Mouse (Mus musculus) midbrain, embryonic 10.5 days (tissue): Measurements from ENCODE around the gene Rrn3. TPM values are rescaled to one million over a fixed set of nuclear protein-coding genes. Genes with fewer than 3 reads are reported as not detected.

Experiments used
- DNase-seq: peaks from one replicate; pipeline ENCODE4 v3.0.0-alpha.2; 2017; ENCODE audit warnings: low spot score
- H3K27ac ChIP-seq: fragments of 300-500 bp; sonication (generic); replicated peaks from 2 replicates; pipeline ENCODE4 v1.5.1; 2016; ENCODE audit warnings: mild to moderate bottlenecking
- H3K27me3 ChIP-seq: fragments of 300-500 bp; sonication (generic); 2 replicates; pipeline ENCODE4 v1.6.1; 2016; ENCODE audit warnings: low read depth, mild to moderate bottlenecking; ENCODE audit not compliant: poor library complexity, severe bottlenecking
- H3K36me3 ChIP-seq: fragments of 300-500 bp; sonication (generic); 2 replicates; pipeline ENCODE4 v1.6.1; 2016; ENCODE audit warnings: mild to moderate bottlenecking, moderate library complexity
- H3K4me1 ChIP-seq: fragments of 300-500 bp; sonication (generic); 2 replicates; pipeline ENCODE4 v1.6.1; 2016
- H3K4me3 ChIP-seq: fragments of 300-500 bp; sonication (generic); 2 replicates; pipeline ENCODE4 v1.5.1; 2016; ENCODE audit warnings: mild to moderate bottlenecking, moderate library complexity
- H3K9me3 ChIP-seq: fragments of 300-500 bp; sonication (generic); replicated peaks from 2 replicates; pipeline ENCODE4 v1.6.1; 2016; ENCODE audit warnings: mild to moderate bottlenecking
- WGBS: fragments of 180-500 bp; shearing (Covaris S2); methylation state at CpG from one replicate; pipeline ENCODE4 v1.1.7; 2016; 5-methylcytosine and 5-hydroxymethylcytosine counted together
- polyA plus RNA-seq: library from polyadenylated mRNA; unstranded; fragments of >200 nt; fragmentation: Nextera tagmentation; extraction: Ambion mirVana; gene quantifications from 2 replicates; pipeline ENCODE4 v1.2.1, GENCODE M21; 2016

Gene Rrn3
- polyA plus RNA-seq, 1 experiment from 2014 or later = 101 TPM

DNA sequence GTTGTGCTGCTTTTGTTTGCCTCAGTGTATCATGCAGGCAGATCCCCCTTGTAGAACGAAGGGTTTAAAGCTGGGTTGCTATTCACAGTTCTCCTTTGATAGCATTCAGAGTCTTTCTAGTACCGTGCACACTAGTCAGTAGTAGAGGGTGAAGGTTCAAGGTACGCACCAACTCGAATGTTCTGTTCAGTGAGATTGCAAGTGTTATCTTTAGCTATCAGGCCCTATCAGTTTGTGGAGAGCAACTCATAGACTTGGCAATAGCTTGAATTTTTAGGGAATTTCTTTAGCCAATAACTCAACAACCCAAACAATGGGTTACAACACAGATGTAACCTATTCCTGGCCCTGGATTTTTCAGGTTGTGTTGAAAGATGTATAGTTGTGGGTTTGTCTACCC is 20.7 kb downstream of the Rrn3 start:
- WGBS = 95% methylated on average over 4 of the region's 4 CpGs
- H3K4me1 ChIP-seq = no peaks in the 10 kb centered on the region
- no peak for DNase-seq
- no peak overlapping the region for H3K4me3 ChIP-seq
- H3K27me3 ChIP-seq = no peaks in the 10 kb centered on the region
- H3K36me3 ChIP-seq = peaks cover 98% of the 10 kb centered on the region
- no peaks in the 10 kb centered on the region for H3K9me3 ChIP-seq
- no peak overlapping the region for H3K27ac ChIP-seq

DNA sequence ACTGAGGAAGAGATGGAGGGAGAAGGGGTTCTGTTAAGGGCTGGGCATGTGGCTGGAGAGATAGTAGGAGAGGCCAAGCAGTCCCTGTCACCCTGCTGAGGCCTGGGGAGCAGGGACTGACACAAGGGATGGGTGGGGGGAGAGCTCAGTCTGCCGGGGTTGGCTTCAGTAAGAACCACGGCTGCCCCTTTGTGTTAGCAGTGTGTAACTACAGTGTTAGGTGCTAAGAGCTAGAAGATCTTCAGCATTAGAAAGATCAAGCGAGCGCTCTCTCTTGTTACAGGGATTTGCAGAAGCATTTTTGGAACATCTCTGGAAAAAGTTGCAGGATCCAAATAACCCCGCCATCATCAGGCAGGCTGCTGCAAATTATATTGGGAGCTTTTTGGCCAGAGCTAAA is 24.2 kb downstream of the Rrn3 start:
- no peak overlapping the region for H3K27ac ChIP-seq
- H3K4me1 ChIP-seq = no peaks in the 10 kb centered on the region
- DNase-seq = no peak
- no peak overlapping the region for H3K4me3 ChIP-seq
- H3K27me3 ChIP-seq = no peaks in the 10 kb centered on the region
- WGBS = 90% methylated on average over 5 of the region's 5 CpGs
- peaks cover 95% of the 10 kb centered on the region for H3K36me3 ChIP-seq
- no peaks in the 10 kb centered on the region for H3K9me3 ChIP-seq

DNA sequence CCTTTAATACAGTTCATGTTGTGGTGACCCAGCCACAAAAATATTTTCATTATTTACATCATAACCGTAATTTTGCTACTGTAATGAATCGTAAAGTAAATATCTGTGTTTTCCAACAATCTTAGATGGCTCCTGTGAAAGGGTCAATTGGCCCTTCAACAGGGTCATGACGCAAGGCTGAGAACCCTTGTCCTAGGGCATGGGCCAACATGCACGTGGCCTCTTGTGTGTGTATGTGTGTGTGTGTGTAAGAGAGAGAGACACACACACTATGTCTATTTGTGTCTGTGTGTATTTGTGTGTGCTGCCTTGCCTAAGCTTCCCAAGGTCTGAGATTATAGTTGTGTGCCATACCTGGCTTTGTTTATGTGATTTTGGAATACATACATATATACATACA is 27.1 kb downstream of the Rrn3 start:
- Histone ChIP-seq H3K36me3 (peaks cover 97% of the 10 kb centered on the region), H3K27ac (no peak overlapping the region), H3K4me1 (no peaks in the 10 kb centered on the region), H3K9me3 (no peaks in the 10 kb centered on the region), H3K27me3 (no peaks in the 10 kb centered on the region), H3K4me3 (no peak overlapping the region)
- WGBS = 96% methylated on average over 4 of the region's 4 CpGs
- DNase-seq = no peak

DNA sequence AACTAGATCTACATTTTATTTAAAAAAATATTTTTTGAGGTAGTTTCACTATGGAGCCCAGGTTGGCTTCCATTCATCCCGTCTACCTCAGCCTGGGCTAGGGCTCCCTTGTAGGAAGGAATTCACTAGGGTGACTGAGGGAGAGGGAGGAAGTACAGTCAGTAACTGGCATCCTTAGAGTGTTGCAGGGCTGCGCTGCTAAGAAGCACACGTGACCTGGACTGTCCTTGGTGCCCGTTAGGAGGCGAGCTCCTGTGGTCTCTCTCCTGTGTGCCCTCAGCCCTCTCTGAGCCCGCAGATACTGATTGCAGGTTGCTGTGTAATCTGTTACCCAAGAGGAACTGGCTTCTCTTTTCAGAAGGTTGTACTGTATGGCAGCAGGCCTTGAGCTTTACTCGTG is 27.9 kb downstream of the Rrn3 start:
- Histone ChIP-seq H3K4me1 (no peaks in the 10 kb centered on the region), H3K9me3 (no peaks in the 10 kb centered on the region), H3K36me3 (peaks cover 97% of the 10 kb centered on the region), H3K27ac (no peak overlapping the region), H3K4me3 (no peak overlapping the region), H3K27me3 (no peaks in the 10 kb centered on the region)
- DNase-seq = no peak
- 95% methylated on average over 7 of the region's 7 CpGs for WGBS

DNA sequence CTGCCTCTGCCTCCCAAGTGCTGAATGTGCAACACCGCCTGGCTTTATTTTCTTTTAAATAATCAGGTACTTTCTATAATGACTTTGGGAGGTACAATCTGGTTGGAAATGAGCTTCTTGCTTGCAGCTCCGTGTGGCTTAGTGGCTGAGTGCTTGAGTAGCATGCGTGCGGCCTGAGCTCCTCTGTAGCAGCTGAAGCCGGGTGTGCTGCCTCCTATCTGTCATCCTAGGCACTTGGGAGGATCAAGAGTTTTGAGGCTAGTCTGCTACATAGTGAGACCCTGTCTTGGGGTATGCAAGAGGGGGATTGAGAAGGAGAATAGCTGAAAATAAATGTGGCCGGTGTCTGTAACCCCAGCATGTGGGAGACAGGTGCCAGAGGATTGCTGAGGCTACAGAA is 31.6 kb downstream of the Rrn3 start:
- Histone ChIP-seq H3K4me3 (no peak overlapping the region), H3K4me1 (no peaks in the 10 kb centered on the region), H3K36me3 (peaks cover 88% of the 10 kb centered on the region), H3K27ac (no peak overlapping the region), H3K27me3 (no peaks in the 10 kb centered on the region), H3K9me3 (no peaks in the 10 kb centered on the region)
- 89% methylated on average over 6 of the region's 6 CpGs for WGBS
- DNase-seq = no peak

DNA sequence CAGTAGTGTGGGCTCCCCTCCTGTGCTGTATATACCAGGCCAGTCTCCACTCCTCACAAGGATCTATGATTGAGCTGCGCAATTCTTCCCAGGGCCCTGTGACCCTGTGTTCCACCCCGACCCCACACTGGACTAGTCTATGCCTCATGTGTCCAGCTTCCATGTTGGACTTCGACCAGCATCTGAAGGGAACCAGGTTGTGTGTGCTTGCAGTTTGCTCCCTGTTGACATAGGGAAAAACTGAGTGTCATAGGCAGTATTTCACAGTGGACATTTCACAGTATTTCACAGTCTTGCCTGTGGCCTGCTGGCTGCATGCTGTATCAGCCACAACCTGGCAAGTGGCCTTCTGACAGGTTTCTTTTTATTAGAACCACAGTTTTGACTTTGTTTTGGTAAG is 32.7 kb downstream of the Rrn3 start:
- DNase-seq = no peak
- WGBS = 95% methylated on average over 3 of the region's 3 CpGs
- H3K27me3 ChIP-seq = no peaks in the 10 kb centered on the region
- no peaks in the 10 kb centered on the region for H3K9me3 ChIP-seq
- no peak overlapping the region for H3K4me3 ChIP-seq
- peaks cover 81% of the 10 kb centered on the region for H3K36me3 ChIP-seq
- no peak overlapping the region for H3K27ac ChIP-seq
- H3K4me1 ChIP-seq = peaks cover 6% of the 10 kb centered on the region

DNA sequence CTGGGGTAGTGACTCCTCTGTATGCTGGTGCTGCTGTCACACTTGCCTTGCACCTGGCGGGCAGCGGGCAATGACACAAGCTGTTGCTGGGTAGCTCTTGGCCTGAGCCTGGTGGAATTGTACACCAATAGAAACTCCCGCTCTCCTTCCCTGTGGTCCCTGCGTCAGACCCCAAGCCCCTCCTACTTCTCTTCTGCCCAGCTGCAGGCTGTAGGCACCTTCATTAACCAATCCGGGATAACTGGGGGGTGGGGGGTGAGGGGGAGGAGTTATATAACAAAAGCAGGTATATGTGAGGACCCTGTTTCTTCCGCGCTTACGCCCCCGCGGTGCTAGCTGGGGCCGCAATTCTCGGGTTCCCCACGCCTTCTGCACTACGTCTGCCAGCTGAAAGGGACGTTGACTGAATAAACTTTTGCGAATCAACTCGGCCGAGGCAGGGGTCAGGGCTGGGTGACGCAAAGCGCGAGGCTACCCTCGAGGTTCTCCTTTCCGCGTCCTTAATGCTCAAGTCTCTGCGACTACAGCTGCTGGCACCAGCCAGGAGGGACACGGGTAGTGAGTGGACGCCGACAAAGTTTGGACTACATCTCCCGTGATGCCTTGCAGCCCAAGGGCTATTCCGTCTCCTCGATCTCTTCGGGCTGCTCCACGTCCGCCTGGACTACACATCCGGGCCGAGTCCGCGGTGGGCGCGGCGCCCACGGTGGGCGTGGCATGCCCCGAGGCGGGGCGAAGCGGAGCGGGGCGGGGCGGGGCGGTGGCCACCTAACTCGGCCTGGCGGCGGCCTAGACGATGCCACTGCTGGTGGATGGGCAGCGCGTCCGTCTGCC is 38.3 kb downstream of the Rrn3 start, which contains the start of gene Ntan1:
Gene Ntan1, plus strand, starts transcription at position 286 of the 834 bp plus-strand sequence.
- no peaks in the 10 kb centered on the region for H3K9me3 ChIP-seq
- under 1% methylated on average over 56 of the region's 58 CpGs for WGBS
- no peaks in the 10 kb centered on the region for H3K27me3 ChIP-seq
- H3K4me1 ChIP-seq = peaks cover 21% of the 10 kb centered on the region
- H3K36me3 ChIP-seq = peaks cover 30% of the 10 kb centered on the region
- H3K4me3 ChIP-seq = peak within 1 kb of the TSS; percentile 76
- H3K27ac ChIP-seq = peak within 1 kb of the TSS; percentile 93
- peak; percentile 94 for DNase-seq

DNA sequence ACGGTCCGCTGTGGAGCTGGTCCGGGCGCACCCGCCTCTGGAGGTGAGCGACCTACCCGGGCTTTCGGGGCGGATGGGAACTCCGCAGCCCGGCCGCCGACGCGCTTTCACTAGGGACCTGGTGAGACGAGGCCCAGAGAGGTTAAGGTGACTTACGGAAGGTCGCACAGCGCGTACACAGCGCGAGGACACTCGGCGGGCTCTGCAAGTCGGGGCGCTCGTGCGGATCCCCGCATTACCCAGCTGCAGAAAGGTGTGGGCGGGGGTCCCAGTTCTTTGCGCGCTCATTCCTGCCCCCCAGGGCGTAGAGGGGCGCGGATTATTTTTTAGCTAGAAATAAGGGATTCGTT is 38.9 kb downstream of the Rrn3 start:
- DNase-seq = no peak
- peak overlapping the region; percentile 93 for H3K27ac ChIP-seq
- H3K4me1 ChIP-seq = peaks cover 21% of the 10 kb centered on the region
- WGBS = under 1% methylated on average over 36 of the region's 36 CpGs
- H3K4me3 ChIP-seq = peak overlapping the region; percentile 76
- H3K27me3 ChIP-seq = no peaks in the 10 kb centered on the region
- H3K9me3 ChIP-seq = no peaks in the 10 kb centered on the region
- H3K36me3 ChIP-seq = peaks cover 26% of the 10 kb centered on the region

DNA sequence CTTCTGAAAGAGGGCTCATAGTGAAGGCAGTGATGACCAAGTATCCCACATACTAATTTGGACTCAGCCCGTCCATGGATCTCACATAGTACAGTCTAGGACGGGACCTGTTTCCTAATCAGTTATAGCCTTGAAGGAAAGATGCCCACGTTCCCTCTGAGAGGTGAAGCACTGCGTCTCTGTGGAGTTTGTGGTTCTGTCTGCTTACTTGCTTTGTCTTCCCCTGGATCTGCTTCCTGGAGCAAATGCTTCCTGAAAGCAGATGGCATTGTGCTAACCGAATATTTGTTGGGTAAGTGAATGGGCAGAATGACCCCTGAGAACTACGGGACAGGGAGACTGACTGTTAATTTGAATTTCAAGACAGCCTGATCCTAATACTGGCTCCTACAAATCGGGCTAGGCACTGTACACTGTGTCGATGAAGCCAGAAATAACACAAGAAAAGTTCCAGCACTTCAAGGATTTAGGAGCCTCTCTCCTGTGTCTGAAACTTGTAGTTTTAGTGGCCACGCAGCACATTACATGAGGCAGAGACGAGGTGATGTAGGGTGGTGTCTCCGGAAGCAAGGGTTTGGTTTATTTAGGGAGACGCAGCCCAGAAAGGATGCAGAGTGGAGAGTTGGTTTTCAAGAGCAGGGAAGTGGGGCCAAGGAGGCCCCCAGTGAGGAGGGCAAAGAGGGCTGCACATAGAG is 39.4 kb downstream of the Rrn3 start:
- Histone ChIP-seq H3K36me3 (peaks cover 25% of the 10 kb centered on the region), H3K27me3 (no peaks in the 10 kb centered on the region), H3K4me1 (peaks cover 21% of the 10 kb centered on the region), H3K9me3 (no peaks in the 10 kb centered on the region), H3K27ac (peak overlapping the region; percentile 93), H3K4me3 (peak overlapping the region; percentile 76)
- WGBS = 58% methylated on average over 12 of the region's 12 CpGs
- no peak for DNase-seq

DNA sequence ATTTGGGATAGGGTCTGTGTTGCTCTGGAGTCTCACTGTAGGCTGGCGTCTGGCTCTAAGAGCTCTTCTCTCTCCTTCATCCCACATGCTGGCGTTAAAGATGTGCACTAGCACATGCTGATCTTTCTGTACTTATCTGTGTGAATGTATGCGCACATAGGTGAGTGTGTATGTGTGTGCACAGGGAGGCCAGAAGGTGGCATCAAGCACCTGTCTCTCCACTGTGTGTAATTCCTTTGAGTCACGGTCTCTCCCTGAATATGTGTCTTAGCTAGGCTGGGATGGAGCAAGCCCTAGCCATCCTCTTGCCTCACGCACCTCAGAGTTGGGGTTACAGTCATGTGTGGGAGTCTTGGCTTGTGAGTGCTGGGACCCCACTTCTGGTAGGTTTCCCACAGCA is 40.3 kb downstream of the Rrn3 start:
- H3K9me3 ChIP-seq = no peaks in the 10 kb centered on the region
- no peaks in the 10 kb centered on the region for H3K27me3 ChIP-seq
- 95% methylated on average over 5 of the region's 5 CpGs for WGBS
- 0 out of 2 replicates have a peak overlapping the region, but pooled peaks have one; percentile 76 for H3K4me3 ChIP-seq
- H3K36me3 ChIP-seq = peaks cover 17% of the 10 kb centered on the region
- peaks cover 21% of the 10 kb centered on the region for H3K4me1 ChIP-seq
- H3K27ac ChIP-seq = no peak overlapping the region
- no peak for DNase-seq

DNA sequence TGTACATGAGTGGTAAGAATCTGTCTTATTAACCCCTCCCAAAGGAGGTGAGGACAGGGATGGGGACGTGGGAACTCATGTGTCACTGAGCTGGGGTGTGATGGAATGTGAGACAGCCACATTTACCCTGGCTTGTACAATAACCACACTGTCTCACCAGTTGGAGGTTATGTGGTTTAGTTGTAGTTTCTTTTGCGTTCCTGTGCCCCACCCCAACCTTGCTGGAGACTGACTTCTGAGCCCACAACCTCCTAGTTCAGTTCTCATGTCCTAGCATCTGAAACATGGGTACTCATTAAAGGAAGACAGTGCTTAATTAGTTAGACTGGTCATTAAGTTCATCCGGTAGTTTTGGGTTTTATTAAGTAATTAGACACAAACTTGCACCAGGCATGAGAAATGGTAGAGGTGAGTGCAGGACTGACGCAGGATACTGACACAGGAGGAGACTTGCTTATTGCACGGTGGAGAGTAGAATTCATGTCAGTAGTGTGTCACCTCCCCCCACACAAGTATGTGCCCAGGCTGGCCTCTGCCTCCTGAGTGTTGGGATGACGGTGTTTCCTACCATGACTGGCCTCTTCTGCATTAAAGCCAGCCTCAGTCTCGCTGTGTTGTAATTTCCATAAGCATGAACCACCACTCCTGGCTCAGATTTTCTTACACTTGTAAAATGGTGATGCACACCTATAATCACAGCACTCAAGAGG is 45.4 kb downstream of the Rrn3 start:
- Histone ChIP-seq H3K4me1 (no peaks in the 10 kb centered on the region), H3K27ac (no peak overlapping the region), H3K4me3 (no peak overlapping the region), H3K27me3 (no peaks in the 10 kb centered on the region), H3K9me3 (no peaks in the 10 kb centered on the region), H3K36me3 (peaks cover 56% of the 10 kb centered on the region)
- WGBS = 86% methylated on average over 7 of the region's 7 CpGs
- DNase-seq = no peak

DNA sequence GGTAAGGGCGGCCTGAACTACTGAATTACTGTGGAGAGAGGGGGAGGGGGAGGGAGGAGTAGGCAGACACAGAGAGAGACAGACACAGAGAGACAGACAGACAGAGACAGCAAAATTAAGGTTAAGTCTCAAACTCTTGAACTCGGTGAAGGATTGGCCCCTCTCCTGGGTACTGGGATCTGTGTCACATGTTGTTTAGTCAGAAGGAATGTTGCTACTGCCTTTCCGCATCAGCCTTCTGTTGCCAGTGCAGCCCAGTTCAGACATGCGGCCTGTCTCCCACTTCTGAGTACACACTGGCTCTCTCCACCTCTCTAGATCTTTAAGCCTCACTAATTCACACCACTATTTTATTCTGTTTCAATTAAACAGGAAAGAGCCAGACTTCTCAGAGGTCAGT is 46.0 kb downstream of the Rrn3 start:
- H3K36me3 ChIP-seq = peaks cover 61% of the 10 kb centered on the region
- DNase-seq = no peak
- H3K9me3 ChIP-seq = no peaks in the 10 kb centered on the region
- WGBS = 89% methylated on average over 4 of the region's 4 CpGs
- no peak overlapping the region for H3K27ac ChIP-seq
- H3K4me3 ChIP-seq = no peak overlapping the region
- H3K4me1 ChIP-seq = no peaks in the 10 kb centered on the region
- no peaks in the 10 kb centered on the region for H3K27me3 ChIP-seq

DNA sequence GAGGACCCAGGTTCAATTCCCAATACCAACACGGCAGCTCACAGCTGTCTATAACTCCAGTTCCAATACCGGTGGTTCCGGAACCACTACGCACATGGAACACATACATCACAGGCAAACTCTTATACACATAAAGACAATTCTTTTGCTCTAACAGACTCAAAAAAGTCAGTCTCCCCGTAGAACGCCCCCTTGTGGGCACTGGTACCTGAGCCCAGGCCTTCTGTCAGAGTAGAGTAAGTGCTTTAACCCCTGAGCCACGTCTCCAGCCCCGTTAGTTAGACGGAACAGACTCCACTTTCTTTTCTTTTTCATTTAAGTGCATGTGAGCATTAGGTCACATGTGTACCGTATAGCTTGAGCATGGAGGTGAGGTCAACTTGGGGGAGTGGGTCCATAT is 49.9 kb downstream of the Rrn3 start:
- H3K27ac ChIP-seq = no peak overlapping the region
- no peak overlapping the region for H3K4me3 ChIP-seq
- no peaks in the 10 kb centered on the region for H3K27me3 ChIP-seq
- peaks cover 92% of the 10 kb centered on the region for H3K36me3 ChIP-seq
- DNase-seq = no peak
- no peaks in the 10 kb centered on the region for H3K4me1 ChIP-seq
- no peaks in the 10 kb centered on the region for H3K9me3 ChIP-seq
- 89% methylated on average over 10 of the region's 10 CpGs for WGBS
